Mouse (Mus musculus) megakaryocyte progenitor cell, adult 5-6 weeks (primary cell): Measurements from ENCODE around the gene Ear6. TPM values are rescaled to one million over a fixed set of nuclear protein-coding genes. Genes with fewer than 3 reads are reported as not detected.
A peak's percentile ranks its signal among the peaks of the same experiment; 100 is the strongest.

Source experiments
- ATAC-seq: replicated peaks from 2 replicates; pipeline ENCODE4 v1.8.0; 2016; ENCODE audit warnings: mild to moderate bottlenecking, moderate TSS enrichment, inconsistent platforms; ENCODE audit not compliant: poor library complexity
- total RNA-seq, 2 experiments: library from RNA; stranded (forward) in 1 of 2; stranded (reverse) in 1 of 2; fragments of 157-497, 149-512 nt in 1 of 2; fragments of 200-1000 nt in 1 of 2; gene quantifications; 2 replicates each; pipeline versions ENCODE4 v1.2.3 to v1.2.4; 2015 to 2017

Ear6 gene
- total RNA-seq, 2 experiments from 2014 or later: 5.8 to 19.0 TPM

DNA sequence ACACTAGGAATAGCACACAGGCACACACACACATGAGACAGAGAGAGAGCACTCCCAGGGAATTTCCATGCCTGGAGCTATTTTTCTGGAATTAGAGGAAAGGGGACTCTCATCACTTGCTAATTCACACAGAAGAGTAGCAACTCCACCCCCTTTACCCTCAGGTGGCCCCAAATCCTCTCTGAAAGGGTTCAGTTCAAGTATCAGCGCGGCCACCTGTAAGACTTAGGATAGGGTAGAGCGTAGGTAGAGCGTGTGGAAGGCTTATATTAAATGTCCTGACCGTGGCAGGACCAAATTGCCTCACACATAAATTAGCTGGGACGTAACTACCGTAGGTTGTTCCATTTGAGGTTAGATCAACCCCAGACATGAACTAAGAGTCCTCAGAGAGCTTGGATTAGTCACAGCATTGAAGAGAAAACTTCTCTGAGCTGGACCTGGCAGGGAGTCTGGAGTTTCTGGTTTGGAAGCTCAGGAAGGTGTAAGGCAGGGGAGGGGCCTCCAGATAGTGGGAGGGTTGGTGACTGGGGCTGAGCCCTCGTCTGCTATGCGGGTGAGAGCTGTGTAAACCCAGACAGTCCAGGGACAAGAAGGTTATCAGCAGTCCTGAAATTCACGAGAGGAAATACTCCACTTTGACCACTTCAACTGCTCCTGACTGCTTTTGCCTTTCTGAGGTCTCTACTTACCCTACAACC is 39.7 kb downstream of the Ear6 start:
- ATAC-seq: no peak

DNA sequence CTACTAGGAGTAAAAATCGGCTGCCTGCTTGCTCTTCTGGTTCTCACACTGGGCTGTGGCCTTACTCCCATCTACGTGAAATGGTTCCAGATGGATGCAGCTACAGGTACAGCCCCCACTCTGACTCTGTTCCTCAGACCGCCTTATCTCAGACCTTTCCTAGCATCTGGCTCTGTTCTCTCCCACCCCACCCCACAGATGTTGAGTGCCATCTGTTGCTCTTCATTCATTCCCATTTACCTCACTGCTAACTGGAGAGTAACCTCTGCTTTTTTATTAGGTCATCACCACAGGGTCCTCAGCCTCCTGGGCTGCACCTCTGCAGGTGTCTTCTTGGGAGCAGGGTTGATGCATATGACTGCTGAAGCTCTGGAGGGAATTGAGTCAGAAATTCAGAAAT is 40.3 kb downstream of the Ear6 start:
- peak; percentile 64 for ATAC-seq

DNA sequence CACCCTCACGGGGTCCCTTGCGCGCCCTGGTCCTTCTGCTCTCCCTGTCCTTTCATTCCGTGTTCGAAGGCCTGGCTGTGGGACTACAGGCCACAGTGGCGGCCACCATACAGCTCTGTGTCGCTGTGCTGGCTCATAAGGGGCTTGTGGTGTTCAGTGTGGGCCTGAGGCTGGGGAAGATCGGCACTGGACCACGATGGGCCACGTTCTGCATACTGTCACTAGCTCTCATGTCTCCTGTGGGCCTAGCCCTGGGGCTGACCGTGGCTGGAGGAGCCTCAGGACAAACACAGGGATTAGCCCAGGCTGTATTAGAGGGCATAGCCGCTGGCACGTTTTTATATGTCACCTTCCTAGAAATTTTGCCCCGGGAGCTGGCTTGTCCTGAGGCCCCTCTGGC is 41.6 kb downstream of the Ear6 start:
- ATAC-seq: no peak

DNA sequence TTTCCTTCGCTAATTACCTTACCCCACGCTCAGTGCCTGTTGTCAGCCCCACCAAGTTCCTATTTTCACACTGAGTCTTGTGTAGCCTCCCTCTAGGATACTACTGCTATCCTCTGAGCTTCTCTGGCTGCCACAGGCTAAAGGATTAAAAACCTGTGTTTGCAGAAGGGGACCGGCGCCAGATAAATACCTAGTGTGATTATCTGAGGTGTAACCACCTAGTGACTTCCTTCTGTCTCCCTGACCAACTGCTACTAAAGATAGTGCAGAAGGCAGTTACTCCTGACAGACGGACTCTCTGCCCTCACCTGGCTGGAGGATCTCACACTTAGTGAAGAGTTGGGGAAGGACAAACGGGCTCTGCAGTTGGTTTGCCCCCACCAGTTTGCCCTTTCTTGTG is 42.5 kb downstream of the Ear6 start:
- ATAC-seq: peak; percentile 32; the same call in 1 of the 2 replicates

DNA sequence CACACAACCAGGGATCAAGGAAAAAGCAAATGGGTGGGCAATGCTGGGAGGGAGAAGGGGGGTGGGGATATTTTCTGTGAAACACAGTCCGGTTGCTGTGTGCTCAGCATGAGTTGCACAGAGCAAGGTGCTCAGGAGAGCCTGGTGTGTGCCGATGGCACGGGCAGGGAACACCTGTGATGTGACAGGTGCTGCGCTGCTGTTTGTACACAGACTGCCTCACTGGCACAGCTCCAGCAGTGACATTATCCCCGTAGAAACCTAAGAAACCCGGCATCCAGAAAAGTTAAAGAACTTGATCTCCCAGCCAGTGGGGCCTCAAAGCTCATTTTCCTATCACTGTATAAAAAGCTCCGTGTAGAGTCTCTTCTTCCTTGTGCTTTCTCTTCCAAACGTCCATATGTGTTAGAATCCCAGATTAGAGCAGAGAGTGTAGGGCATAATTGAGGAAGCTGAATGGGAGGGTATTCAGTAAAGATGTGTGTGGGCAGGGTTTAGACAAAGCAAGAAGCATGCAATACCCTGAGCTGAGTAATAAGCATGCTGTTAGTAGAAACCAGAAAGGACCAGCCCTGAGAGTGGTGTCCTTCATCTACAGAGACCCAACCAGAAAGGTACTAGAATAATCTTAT is 43.2 kb downstream of the Ear6 start:
- no peak for ATAC-seq

DNA sequence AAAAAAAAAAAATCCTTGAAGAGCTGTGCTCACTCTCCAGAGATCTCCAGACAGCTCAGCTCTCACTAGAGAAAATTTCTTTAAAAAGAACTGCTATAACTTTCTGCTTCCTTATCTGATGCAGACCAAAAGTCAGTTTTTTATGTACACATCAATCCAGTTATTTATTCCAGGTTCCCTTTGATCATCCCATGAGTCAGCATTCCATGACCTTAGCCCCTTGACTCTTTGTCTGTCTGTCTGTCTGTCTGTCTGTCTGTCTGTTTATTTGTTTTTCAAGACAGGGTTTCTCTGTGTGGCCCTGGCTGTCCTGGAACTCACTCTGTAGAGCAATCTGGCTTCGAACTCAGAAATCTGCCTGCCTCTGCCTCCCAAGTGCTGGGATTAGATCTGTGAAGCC is 45.9 kb downstream of the Ear6 start:
- ATAC-seq: no peak

DNA sequence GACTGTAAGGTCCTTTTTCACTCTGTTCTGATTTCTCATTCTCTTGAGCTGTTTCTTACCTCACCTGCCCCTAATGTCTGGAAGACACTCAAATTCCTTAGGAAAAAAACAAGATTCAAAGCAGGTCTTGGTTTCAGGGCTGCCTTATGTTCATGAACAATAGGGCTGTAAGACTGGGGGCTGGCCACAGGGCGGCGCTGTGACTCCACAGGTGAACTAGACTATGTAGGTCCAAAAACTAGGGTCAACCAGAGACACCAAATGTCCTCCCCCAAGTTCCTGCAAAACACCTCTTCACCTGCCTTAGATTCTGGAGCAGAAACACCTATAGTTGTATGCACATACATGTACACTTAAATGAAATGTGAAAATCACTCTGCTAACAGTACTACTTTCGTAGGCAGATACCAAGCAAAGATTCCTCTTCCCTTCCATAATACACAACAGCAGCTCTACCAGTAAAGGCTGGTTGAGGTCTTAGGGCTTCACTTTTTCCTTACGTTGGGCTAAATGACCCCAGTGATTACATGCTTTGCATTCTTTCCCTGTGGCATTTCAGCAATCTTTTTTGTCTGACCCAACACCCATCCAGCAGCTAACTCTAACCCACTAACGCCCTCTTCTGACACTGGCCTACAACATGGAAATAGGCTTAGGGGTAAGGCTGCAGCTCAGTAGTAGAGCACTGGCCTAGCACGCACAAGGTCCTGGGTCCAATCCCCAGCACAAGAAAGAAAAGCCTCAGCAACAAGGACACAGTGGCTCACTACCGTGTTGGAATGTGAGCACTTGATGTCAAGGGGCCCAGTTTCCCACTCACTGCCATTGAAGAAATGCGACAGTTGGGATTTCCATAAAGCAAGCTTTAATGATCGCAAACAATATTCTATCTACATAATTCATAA is 49.6 kb downstream of the Ear6 start:
- ATAC-seq: peak; percentile 85

DNA sequence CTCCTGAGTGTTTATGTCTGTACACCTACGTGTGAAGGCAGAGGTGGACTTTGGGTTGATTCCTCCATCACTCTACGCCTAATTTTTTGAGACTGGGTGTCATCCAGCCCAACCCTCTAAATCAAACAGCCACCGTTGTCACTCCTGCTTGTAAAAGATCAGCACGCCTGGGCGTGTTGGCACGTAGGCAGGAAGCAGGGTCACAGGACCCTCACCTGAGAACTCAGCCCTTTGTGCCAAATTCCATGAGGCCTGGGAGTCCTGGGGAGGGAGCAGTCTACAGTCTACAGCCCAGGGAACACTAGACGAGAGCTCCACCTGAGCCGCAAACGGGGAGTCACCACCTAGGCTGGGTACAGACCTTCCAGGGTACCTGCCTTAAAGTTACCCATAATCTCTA is 50.3 kb downstream of the Ear6 start:
- ATAC-seq: no peak

Other genes starting within 250 kb of the Ear6 start
- gene Gm17078, start 242.4 kb upstream of the Ear6 start, total RNA-seq (2015): not detected in 2 replicates
- gene Gm17078, start 242.4 kb upstream of the Ear6 start, total RNA-seq (2017): not detected in 2 replicates
- gene Gm4181, start 218.0 kb upstream of the Ear6 start, total RNA-seq (2015): not detected in 2 replicates
- gene Gm4181, start 218.0 kb upstream of the Ear6 start, total RNA-seq (2017): not detected in 2 replicates
- gene Gm17079, start 158.2 kb upstream of the Ear6 start, total RNA-seq (2015): not detected in 2 replicates
- not detected in 2 replicates for gene Gm17079, start 158.2 kb upstream of the Ear6 start, total RNA-seq (2017)
- gene Gm5800, start 136.5 kb upstream of the Ear6 start, total RNA-seq (2015): not detected in 2 replicates
- gene Gm5800, start 136.5 kb upstream of the Ear6 start, total RNA-seq (2017): not detected in 2 replicates
- not detected in 2 replicates for gene Ang4, start 80.1 kb upstream of the Ear6 start, total RNA-seq (2015)
- not detected in 2 replicates for gene Ang4, start 80.1 kb upstream of the Ear6 start, total RNA-seq (2017)
- not detected in 2 replicates for gene AY358078, start 53.7 kb upstream of the Ear6 start, total RNA-seq (2015)
- gene AY358078, start 53.7 kb upstream of the Ear6 start, total RNA-seq (2017): not detected in 2 replicates
- gene Mettl17, start 31.1 kb downstream of the Ear6 start, total RNA-seq (2015): 6.7 and 10.1 TPM in 2 replicates
- 14.7 and 15.5 TPM in 2 replicates for gene Mettl17, start 31.1 kb downstream of the Ear6 start, total RNA-seq (2017)
- gene Slc39a2, start 39.2 kb downstream of the Ear6 start, total RNA-seq (2015): 0.10 and 0.34 TPM in 2 replicates
- gene Slc39a2, start 39.2 kb downstream of the Ear6 start, total RNA-seq (2017): 0.17 TPM in 1 of 2 replicates, not detected in the other
- 8.9 and 10.4 TPM in 2 replicates for gene Ndrg2, start 60.5 kb downstream of the Ear6 start, total RNA-seq (2015)
- gene Ndrg2, start 60.5 kb downstream of the Ear6 start, total RNA-seq (2017): 7.0 and 15.6 TPM in 2 replicates
- gene Tppp2, start 64.7 kb downstream of the Ear6 start, total RNA-seq (2015): not detected in 2 replicates
- not detected in 2 replicates for gene Tppp2, start 64.7 kb downstream of the Ear6 start, total RNA-seq (2017)
- gene Rnase13, start 69.1 kb downstream of the Ear6 start, total RNA-seq (2015): not detected in 2 replicates
- gene Rnase13, start 69.1 kb downstream of the Ear6 start, total RNA-seq (2017): not detected in 2 replicates
- gene Arhgef40, start 131.0 kb downstream of the Ear6 start, total RNA-seq (2015): 3.0 and 9.1 TPM in 2 replicates
- gene Arhgef40, start 131.0 kb downstream of the Ear6 start, total RNA-seq (2017): 5.0 and 15.2 TPM in 2 replicates
- gene Tmem253, start 162.0 kb downstream of the Ear6 start, total RNA-seq (2015): 0.30 TPM in 1 of 2 replicates, not detected in the other
- gene Tmem253, start 162.0 kb downstream of the Ear6 start, total RNA-seq (2017): not detected in 2 replicates
- gene Zfp219, start 167.0 kb downstream of the Ear6 start, total RNA-seq (2015): 6.5 and 8.5 TPM in 2 replicates
- 8.2 and 15.1 TPM in 2 replicates for gene Zfp219, start 167.0 kb downstream of the Ear6 start, total RNA-seq (2017)
- not detected in 2 replicates for gene Olfr221, start 188.8 kb downstream of the Ear6 start, total RNA-seq (2015)
- not detected in 2 replicates for gene Olfr221, start 188.8 kb downstream of the Ear6 start, total RNA-seq (2017)